Mouse (Mus musculus): ENCODE measurements at regions not wholly inside any gene's neighbourhood (a gene's known extent, or its start where the extent isn't known, plus 50 kb on each side); places are given as distances from the start of the nearest gene placed in this dataset.

GRCm38 (mm10) chr8:31314692-31315358 lies 2113.7 kb upstream of the 5930422O12Rik start:
- intact Hi-C loops (cut with DNase I), result no loop called here
- DNase-seq, result no peak

DNA sequence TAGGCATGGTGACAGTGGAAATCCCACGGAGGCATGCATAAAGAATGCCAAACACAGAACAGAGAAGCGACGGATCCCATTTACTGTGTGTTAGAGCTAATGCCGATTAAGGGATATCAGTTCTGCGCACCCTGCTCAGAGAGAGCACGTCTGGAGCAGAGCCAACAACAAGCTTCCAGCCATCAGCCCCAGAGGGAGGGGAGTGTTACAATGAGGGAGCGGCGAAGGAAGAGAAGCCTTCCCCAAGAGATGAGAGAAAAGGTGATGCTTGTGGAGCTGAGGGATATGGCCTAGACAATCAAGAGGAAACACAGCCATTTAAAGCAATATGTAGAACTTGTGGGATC lies 2113.2 kb upstream of the 5930422O12Rik start:
- peak; percentile 9 to 14 for DNase-seq

GRCm38 (mm10) chr8:31333545-31334297 lies 2094.8 kb upstream of the 5930422O12Rik start:
- intact Hi-C loops (cut with DNase I), result no loop called here

More for the DNA sequence above, 2113.2 kb upstream of the 5930422O12Rik start:
- intact Hi-C loops (cut with DNase I), result no loop called here

DNA sequence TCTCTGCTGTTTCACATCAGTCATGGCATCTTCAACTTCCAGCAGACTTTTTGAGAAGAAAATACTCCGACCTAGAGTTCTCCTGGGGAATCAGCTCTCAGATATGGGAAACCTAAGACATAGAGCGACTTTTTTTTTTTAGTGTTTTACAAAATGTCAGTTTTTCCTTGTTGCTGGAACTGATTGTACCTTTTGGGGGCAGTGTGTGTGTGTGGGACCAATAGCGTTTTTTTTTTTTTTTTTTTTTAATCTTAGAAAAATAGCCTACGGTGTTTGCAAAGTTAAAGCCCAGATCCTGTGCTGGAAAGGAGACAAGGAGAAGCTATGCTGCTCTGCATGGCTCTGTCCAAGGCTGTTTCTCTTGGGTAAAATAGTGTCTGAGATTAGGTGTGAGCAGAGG lies 2080.0 kb upstream of the 5930422O12Rik start:
- DNase-seq, result no peak

More at GRCm38 (mm10) chr8:31333545-31334297, 2094.8 kb upstream of the 5930422O12Rik start:
- DNase-seq, result no peak

DNA sequence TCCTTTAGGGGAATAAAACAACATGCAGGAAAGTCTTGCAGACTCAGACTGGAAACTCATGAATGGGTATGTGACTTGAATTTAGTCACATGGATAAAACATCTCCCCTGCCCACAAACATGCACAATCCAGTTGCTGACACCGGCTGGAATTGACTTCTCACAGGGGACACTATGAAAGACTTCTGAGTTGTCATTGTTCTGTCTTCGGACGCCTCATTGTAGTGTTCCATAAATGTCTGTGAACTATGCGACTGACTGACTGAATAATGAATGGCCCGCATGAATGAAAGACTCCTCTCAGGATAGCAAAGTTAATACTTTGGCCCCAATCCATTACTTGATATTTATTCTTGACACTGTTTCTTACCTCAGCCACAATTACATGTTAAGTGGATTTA lies 2058.9 kb upstream of the 5930422O12Rik start:
- no peak for DNase-seq
- intact Hi-C loops (cut with DNase I), result no loop called here

More for the DNA sequence above, 2080.0 kb upstream of the 5930422O12Rik start:
- intact Hi-C loops (cut with DNase I), result no loop called here

GRCm38 (mm10) chr8:31370137-31371010 lies 2058.1 kb upstream of the 5930422O12Rik start:
- no peak for DNase-seq
- intact Hi-C loops (cut with DNase I), result no loop called here

- no peak for DNase-seq
- intact Hi-C loops (cut with DNase I), result no loop called here
These were observed 2056.9 kb upstream of the 5930422O12Rik start for GRCm38 (mm10) chr8:31371656-31372055.

GRCm38 (mm10) chr8:31372397-31372796 lies 2056.1 kb upstream of the 5930422O12Rik start:
- DNase-seq, result peak in 1 of 2 experiments; percentile 7
- intact Hi-C loops (cut with DNase I), result no loop called here

DNA sequence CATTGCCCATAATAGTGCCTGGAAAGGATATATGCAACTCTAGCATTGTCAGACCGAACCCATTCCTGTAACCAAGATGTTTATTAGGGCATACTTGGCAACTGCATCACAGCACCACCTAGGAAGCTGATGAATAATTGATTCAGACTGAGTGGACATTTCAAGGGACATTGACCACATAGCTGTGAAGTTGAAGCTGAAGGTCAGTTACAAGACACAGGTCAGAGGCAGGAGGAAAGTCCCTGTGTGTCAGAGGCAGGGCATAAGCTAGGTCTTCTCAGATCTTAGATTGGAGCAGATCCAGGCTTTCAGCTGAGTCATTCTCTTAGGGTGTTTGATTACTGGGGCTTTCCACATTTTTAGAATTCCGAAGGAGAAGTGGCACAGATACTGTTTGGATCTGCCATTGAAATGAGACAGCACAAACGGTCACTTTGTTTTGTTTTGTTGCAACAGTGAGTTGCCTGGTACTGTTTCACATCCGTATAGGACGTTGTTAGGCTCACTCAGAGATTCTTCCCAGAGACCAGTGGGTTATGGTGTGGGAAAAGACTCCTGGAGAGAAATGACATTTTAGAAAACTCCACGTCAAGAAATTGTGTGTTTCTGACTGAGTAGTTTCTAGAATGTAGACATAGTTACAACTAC lies 2055.2 kb upstream of the 5930422O12Rik start:
- intact Hi-C loops (cut with DNase I), result no loop called here

GRCm38 (mm10) chr8:31377698-31378334 lies 2050.7 kb upstream of the 5930422O12Rik start:
- no peak for DNase-seq
- intact Hi-C loops (cut with DNase I), result no loop called here

More for the DNA sequence above, 2055.2 kb upstream of the 5930422O12Rik start:
- no peak for DNase-seq

DNA sequence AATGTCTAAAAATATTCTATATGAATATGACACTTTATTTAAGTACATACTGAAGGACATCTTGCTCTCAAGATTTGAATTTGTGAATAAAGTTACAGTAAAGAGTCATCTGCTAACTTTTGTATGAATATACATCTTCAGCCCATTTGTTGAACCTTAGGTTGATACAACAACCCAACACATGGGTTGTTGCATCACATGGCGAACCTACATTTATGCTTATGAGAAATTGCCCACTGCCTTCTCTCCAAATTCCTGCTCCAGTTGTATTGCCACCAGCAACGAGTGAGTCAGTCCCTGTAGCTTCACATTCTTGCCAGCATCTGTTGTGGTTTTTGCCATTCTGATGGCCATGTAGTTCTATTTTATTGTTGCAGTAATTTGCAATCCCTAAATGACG lies 2023.7 kb upstream of the 5930422O12Rik start:
- intact Hi-C loops (cut with DNase I), result no loop called here

GRCm38 (mm10) chr8:31422241-31422640 lies 2006.3 kb upstream of the 5930422O12Rik start:
- DNase-seq, result no peak
- intact Hi-C loops (cut with DNase I), result no loop called here

More for the DNA sequence above, 2023.7 kb upstream of the 5930422O12Rik start:
- no peak for DNase-seq

DNA sequence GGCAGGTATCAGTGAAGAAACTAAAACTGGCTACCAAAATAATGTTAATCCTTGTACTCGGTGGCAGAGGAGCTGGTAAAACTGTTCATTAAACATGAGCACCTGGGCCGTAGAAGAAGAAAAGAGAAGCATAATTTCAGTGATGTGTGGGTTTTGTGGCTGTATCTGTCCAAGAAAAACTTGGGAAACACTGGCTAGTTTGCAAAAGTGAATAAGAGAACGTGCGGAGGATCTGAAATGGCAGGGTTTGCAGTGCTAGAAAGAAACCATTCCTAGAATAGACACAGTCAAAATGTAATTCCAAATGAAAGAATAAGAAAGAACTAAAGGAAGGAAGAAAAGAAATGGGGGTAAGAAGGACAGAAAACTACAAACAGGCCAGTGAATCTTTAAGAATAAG lies 2000.8 kb upstream of the 5930422O12Rik start:
- intact Hi-C loops (cut with DNase I), result no loop called here
- no peak for DNase-seq

- intact Hi-C loops (cut with DNase I), result no loop called here
These were observed 1991.9 kb upstream of the 5930422O12Rik start for GRCm38 (mm10) chr8:31436445-31437191.

GRCm38 (mm10) chr8:31444834-31445233 lies 1983.7 kb upstream of the 5930422O12Rik start:
- no peak for DNase-seq
- intact Hi-C loops (cut with DNase I), result no loop called here

More at GRCm38 (mm10) chr8:31436445-31437191, 1991.9 kb upstream of the 5930422O12Rik start:
- no peak for DNase-seq

DNA sequence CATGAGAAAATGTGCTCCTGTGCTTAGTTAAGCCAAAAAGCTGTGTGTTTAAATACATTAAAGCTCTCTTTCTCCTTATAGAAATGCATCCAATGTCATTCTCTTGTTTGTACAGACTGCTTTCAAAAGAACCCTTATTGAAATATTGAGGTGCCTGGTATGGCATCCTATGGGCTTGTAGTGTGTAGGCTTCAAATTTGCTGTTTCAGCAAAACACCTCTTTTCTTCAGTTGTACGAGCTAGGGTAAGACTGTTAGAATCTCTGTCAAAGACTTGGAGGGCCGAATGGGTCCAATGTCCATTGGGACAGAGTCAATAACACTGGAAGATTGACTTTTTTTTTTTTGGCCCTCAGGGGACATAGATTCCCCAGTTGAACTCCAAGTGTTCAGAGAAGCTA lies 1980.5 kb upstream of the 5930422O12Rik start:
- intact Hi-C loops (cut with DNase I), result no loop called here
- no peak for DNase-seq

- intact Hi-C loops (cut with DNase I), result no loop called here
These were observed 1973.6 kb upstream of the 5930422O12Rik start for GRCm38 (mm10) chr8:31454736-31455391.

GRCm38 (mm10) chr8:31460349-31460748 lies 1968.2 kb upstream of the 5930422O12Rik start:
- intact Hi-C loops (cut with DNase I), result loop anchor here (10.0 kb wide), 1 partner anchor 166 kb away; no protein-coding TSS in a partner anchor
- DNase-seq, result peak; percentile 50 to 52

More at GRCm38 (mm10) chr8:31454736-31455391, 1973.6 kb upstream of the 5930422O12Rik start:
- DNase-seq, result no peak
